Mouse (Mus musculus): ENCODE measurements at regions not wholly inside any gene's neighbourhood (a gene's known extent, or its start where the extent isn't known, plus 50 kb on each side); places are given as distances from the start of the nearest gene placed in this dataset.
A peak's percentile ranks its signal among the peaks of the same experiment; 100 is the strongest.
"Not testable (repeated sequence)": the region's sequence is repeated elsewhere in the genome, so short reads cannot be mapped to it uniquely, and the experiment has no call there.

- intact Hi-C loops (cut with DNase I) = no loop called here
Observed at GRCm38 (mm10) chr3:118194754-118195153, 326.0 kb upstream of the Snx7 start.

DNA sequence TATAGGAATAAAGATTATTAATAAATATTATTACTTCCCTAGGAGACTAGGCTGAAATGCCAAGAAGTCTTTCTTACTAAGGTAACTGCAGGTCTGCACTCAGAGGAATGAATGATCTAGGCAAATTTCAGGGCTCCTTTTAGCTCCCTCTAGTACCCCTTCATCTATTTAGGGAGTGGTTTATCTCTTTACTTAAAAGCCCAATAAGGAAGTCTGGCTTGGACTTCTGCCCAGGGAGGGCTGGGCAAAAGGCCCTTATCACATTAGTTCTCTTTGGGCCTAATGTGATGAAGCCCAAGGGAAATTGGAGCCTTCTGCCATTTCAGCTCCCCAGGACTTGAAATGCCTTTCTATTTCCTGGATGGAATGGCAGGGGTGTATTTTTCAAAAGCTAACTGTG, 320.6 kb upstream of the Snx7 start:
- intact Hi-C loops (cut with DNase I) = no loop called here
- DNase-seq (ENCODE audit: low spot score in 2 of 2) = no peak

More at GRCm38 (mm10) chr3:118194754-118195153, 326.0 kb upstream of the Snx7 start:
- no peak for DNase-seq (ENCODE audit: low spot score in 2 of 2)

GRCm38 (mm10) chr3:118177446-118177845, 308.7 kb upstream of the Snx7 start:
- no peak for DNase-seq (ENCODE audit: low spot score in 2 of 2)
- intact Hi-C loops (cut with DNase I) = no loop called here

- intact Hi-C loops (cut with DNase I) = no loop called here
- no peak for DNase-seq (ENCODE audit: low spot score in 2 of 2)
Observed at GRCm38 (mm10) chr3:118162916-118163315, 294.2 kb upstream of the Snx7 start.

DNA sequence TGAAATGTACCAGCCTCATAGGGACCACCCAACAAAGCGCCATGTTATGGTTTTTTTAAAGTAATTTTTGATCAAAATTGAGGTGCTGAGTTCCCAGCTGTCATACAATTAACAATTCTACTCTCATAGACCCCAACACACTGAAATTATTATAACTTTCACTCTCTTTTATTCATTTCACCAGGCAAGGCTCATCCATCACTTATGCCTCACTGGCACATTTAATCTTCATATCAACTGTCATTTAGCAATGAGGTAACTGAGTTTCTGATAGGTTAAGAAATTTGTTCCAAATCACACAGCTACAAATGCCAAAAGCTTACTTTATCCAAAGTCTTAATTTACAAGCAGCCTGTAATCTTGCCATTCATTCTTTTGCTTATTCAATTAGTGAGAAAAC, 276.1 kb upstream of the Snx7 start:
- intact Hi-C loops (cut with DNase I) = loop anchor here (10.0 kb wide), 1 partner anchor 280 kb away; no protein-coding TSS in a partner anchor
- no peak for DNase-seq (ENCODE audit: low spot score in 2 of 2)

GRCm38 (mm10) chr3:118141731-118142130, 273.0 kb upstream of the Snx7 start:
- intact Hi-C loops (cut with DNase I) = loop anchor here (10.0 kb wide), 1 partner anchor 283 kb away; no protein-coding TSS in a partner anchor
- no peak for DNase-seq (ENCODE audit: low spot score in 2 of 2)

DNA sequence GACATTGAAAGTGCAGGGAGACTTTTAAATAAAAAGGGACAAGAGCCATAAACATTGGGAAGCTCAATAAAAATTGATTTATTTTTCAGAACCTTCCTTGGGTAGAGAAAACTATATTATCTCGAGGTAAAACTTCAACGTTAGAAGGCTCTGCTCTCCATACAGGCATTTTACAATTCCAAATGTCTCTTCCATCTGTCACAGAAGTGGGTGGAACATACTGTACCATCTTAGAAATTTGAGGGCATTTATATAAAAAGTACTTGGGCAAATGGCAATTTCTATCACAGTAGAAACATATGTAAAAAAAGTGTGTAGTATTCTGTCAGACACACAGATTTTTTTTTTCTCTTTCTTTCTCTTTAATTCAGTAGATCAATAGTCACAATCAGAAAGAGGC, 271.4 kb upstream of the Snx7 start:
- DNase-seq (ENCODE audit: low spot score in 2 of 2) = no peak
- intact Hi-C loops (cut with DNase I) = loop anchor here (10.0 kb wide), 1 partner anchor 285 kb away; no protein-coding TSS in a partner anchor

GRCm38 (mm10) chr3:118128349-118128748, 259.6 kb upstream of the Snx7 start:
- intact Hi-C loops (cut with DNase I); DNase-seq (ENCODE audit: low spot score in 2 of 2): not testable (repeated sequence)

DNA sequence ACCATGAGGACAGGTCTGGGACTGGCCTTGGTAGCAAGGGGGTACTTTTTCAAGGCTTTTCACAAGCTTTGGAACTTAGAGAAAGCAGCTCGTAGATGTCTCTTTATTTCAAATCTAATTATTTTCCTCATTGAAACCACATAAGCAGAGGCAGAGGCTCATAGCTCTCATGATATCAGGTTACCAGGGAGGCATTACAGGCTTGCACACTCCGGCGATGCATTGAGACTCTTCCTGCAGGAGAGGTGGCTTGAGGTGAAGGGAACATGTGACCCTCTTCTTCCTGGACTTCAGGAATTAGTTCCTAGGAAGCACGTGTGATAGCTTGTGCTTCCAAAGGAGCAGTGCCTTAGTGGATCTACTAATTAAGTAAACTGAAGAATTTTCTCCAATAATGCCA, 233.9 kb upstream of the Snx7 start:
- intact Hi-C loops (cut with DNase I) = no loop called here
- no peak for DNase-seq (ENCODE audit: low spot score in 2 of 2)

DNA sequence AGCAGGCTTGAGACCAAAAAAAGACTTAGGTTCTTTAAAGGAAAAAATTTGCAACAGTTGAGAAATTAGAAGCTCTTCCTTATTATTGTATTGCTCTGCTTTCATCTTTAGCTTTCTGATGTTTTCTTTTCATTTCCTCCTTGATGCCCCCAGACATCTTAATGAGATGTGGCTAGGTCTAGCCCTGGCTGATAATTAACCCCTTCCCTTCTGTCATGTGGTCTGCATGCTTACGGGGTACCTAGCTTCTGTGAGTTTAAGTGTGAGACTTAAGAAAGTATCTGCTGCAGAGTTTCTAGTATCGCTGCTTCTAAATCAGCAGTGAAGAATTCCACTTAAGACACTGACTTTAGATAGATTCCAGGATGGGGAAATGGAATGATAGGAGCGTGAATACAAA, 215.8 kb upstream of the Snx7 start:
- no peak for DNase-seq (ENCODE audit: low spot score in 2 of 2)
- intact Hi-C loops (cut with DNase I) = no loop called here

DNA sequence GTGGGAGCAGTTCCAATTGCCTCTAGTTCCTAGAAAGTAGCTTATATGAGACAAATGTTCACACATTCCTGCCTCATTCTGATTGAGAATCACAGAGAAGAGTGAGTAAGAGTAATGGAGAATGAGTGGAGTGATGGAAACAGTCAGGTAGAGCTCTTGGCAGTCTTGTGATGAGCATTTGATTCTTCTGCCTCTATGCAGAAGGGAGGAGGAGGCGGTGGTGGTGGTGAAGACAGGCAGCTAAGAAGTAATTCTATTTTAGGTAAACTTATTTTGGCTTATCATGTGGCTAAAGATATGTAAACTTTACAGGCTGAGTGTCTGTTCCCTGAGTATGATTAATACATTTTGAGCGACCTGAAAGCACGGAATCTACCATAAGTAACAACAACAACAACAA, 203.6 kb upstream of the Snx7 start:
- intact Hi-C loops (cut with DNase I) = no loop called here
- DNase-seq (ENCODE audit: low spot score in 2 of 2) = no peak

- no peak for DNase-seq (ENCODE audit: low spot score in 2 of 2)
- intact Hi-C loops (cut with DNase I) = no loop called here
Observed at GRCm38 (mm10) chr3:118070129-118070528, 201.4 kb upstream of the Snx7 start.

GRCm38 (mm10) chr3:118063679-118064078, 194.9 kb upstream of the Snx7 start:
- intact Hi-C loops (cut with DNase I) = loop anchor here (1.0 kb wide), 1 partner anchor 11 kb away; no protein-coding TSS in a partner anchor
- no peak for DNase-seq (ENCODE audit: low spot score in 2 of 2)

GRCm38 (mm10) chr3:118062569-118062968, 193.8 kb upstream of the Snx7 start:
- intact Hi-C loops (cut with DNase I) = no loop called here
- no peak for DNase-seq (ENCODE audit: low spot score in 2 of 2)

DNA sequence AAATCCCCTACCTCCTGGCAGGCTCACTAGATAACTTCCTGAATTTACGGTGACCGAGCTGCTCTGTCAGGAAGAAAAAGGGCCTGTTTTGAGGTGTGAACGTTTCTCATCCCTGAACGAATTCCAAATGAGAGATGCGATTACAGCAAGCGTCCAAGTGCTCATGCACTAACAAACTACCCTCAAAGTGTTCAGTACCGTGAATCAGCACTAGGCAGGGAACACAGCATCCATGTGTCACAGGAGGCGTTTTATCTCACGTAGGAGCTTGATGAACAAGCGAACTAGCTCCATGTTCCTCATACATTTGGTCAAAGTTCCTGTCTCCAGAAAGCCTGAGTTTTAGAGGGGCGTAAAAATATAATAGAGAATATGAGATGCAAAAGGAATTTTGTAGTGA, 178.3 kb upstream of the Snx7 start:
- intact Hi-C loops (cut with DNase I) = no loop called here
- no peak for DNase-seq (ENCODE audit: low spot score in 2 of 2)

- intact Hi-C loops (cut with DNase I) = no loop called here
- no peak for DNase-seq (ENCODE audit: low spot score in 2 of 2)
Observed at GRCm38 (mm10) chr3:118046536-118046935, 177.8 kb upstream of the Snx7 start.

- peak; percentile 6 to 32 for DNase-seq (ENCODE audit: low spot score in 2 of 2)
- intact Hi-C loops (cut with DNase I) = no loop called here
Observed at GRCm38 (mm10) chr3:118036501-118036900, 167.8 kb upstream of the Snx7 start.

DNA sequence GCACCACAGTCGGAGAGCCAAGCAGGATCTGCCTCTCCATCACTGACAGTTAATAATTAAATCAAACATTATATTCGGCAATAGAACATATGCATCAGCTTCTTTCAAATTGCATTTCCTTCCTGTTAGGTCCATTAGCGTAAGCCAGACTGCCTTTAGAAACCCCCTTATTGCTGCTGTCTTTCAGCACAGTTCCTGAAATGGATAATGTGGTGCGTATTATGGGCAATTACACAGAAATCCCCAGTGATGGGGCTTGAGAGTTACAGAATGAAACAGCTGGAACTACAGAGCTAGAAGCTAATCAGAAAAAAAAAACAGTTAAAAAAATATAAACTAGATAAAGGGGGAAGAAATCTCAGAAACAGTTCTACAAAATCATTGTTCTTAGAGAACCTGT, 126.7 kb upstream of the Snx7 start:
- no peak for DNase-seq (ENCODE audit: low spot score in 2 of 2)
- intact Hi-C loops (cut with DNase I) = no loop called here

DNA sequence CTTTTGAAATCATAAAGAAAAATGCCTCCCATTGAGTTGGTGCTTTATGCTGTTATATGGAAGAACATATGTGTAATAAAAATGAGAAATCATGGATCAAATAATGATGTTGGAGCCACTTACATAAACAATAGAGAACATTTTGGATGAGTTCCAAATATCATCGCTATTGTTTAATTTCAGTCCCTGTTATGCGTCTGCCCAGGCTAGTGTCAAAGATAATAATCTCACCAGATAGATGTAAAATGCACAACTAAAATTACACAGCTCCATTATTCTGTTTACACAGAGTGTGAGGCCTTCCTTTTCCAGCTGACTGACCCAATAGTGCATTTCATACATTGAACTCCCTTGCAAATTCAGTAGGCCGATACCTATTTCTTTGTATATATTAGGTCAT, 125.4 kb upstream of the Snx7 start:
- intact Hi-C loops (cut with DNase I) = no loop called here
- no peak for DNase-seq (ENCODE audit: low spot score in 2 of 2)

DNA sequence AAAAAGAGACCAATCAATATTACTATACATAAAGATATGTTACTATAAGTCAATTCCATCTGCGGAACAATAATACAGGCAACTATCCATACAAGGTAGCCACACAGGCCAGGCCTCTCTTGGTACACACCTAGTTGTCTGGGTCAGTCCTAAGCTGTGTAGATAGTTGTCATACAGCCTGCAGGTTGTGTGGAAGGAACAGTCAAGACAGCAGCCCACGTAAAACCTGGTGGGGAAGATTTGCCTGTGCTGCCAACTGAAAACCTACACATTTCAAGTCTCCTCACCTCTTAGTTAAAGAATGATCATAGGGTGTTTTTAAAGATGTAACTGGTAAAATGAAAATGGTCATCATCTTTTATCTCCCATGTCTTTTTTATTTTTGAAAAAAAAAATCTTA, 121.8 kb upstream of the Snx7 start:
- peak in 1 of 2 experiments; percentile 18 for DNase-seq (ENCODE audit: low spot score in 2 of 2)
- intact Hi-C loops (cut with DNase I) = no loop called here

GRCm38 (mm10) chr3:117988443-117988842, 119.7 kb upstream of the Snx7 start:
- intact Hi-C loops (cut with DNase I) = no loop called here
- DNase-seq (ENCODE audit: low spot score in 2 of 2) = no peak

DNA sequence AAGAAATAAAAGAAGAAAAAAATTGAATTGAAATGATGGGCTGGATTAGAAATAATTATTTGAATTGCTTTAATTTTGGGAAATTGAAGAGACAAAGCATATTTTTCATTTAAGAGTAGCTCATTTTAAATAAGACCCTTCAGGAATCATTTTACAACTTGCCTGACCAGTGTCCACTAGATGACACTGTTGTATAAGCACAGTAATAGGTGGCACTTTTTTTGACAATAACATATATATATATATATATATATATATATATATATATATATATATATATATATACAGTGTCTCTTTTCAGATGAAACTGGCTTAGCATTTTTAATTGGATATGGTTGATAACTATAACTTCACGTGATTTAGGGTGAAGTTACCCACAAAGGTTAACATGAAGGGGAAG, 106.9 kb upstream of the Snx7 start:
- no peak for DNase-seq (ENCODE audit: low spot score in 2 of 2)
- intact Hi-C loops (cut with DNase I) = loop anchor here (10.0 kb wide), 1 partner anchor 459 kb away; no protein-coding TSS in a partner anchor
